Comparison of ENCODE assay signal across 13 mouse cellular contexts in genomic region chr15:99283456-99283855, GRCm38 (mm10). TPM values are rescaled to one million over a fixed set of nuclear protein-coding genes. Genes with fewer than 3 reads are reported as not detected.
DNase-seq lines count a peak whose midpoint lies in the region; ATAC-seq and TF ChIP-seq lines count a peak whose summit lies in the region.
"Had no signal": no experiment of that assay in that cellular context is flagged by ENCODE, and none has a peak within 500 bp of the region (broad histone marks: within the 10 kb centered on the region; RNA-seq: fewer than 3 reads in every experiment).

No protein-coding gene starts in this region.

- no peaks in the 10 kb centered on the region for H3K27me3 ChIP-seq in forebrain, postnatal 0 days (ENCODE audit: insufficient read depth, low read length)
- peaks cover 8% of the 10 kb centered on the region; the same call in 1 of the 2 replicates for H3K27me3 ChIP-seq in forebrain, embryonic 10.5 days (ENCODE audit: poor library complexity, severe bottlenecking)
- no peaks in the 10 kb centered on the region for H3K27me3 ChIP-seq in midbrain, embryonic 11.5 days (ENCODE audit: control insufficient read depth, insufficient read depth, low read length)
- H3K27me3 ChIP-seq in midbrain, embryonic 16.5 days (ENCODE audit: control insufficient read depth, insufficient read depth, low read depth, low read length): no peaks in the 10 kb centered on the region
- H3K27me3 ChIP-seq in splenic B cell, adult 2 months (ENCODE audit: control insufficient read depth, insufficient read depth, low read length, poor library complexity, severe bottlenecking): no peaks in the 10 kb centered on the region
- H3K27me3 ChIP-seq: neural tube, embryonic 12.5 days had no signal

- H3K4me2 ChIP-seq in forebrain, postnatal 0 days (ENCODE audit: low read depth): no peak overlapping the region
- H3K4me2 ChIP-seq in midbrain, embryonic 11.5 days: no peak overlapping the region
- no peak overlapping the region for H3K4me2 ChIP-seq in midbrain, embryonic 16.5 days (ENCODE audit: low read length)
- H3K4me2 ChIP-seq: neural tube, embryonic 12.5 days had no signal

- no peak for ATAC-seq in forebrain, postnatal 0 days
- no peak for ATAC-seq in midbrain, embryonic 11.5 days (ENCODE audit: low FRiP score)
- ATAC-seq in midbrain, embryonic 16.5 days: no peak
- no peak for ATAC-seq in inflammation-experienced regulatory T-cells, adult 6 months

- no peak overlapping the region for H3K9ac ChIP-seq in forebrain, postnatal 0 days
- no peak overlapping the region for H3K9ac ChIP-seq in midbrain, embryonic 11.5 days (ENCODE audit: low read length)
- H3K9ac ChIP-seq in midbrain, embryonic 16.5 days (ENCODE audit: low read depth, low read length): no peak overlapping the region
- H3K9ac ChIP-seq: neural tube, embryonic 12.5 days had no signal

- no peaks in the 10 kb centered on the region for H3K4me1 ChIP-seq in forebrain, postnatal 0 days (ENCODE audit: insufficient read depth)
- H3K4me1 ChIP-seq in forebrain, embryonic 10.5 days: peaks cover 11% of the 10 kb centered on the region
- no peaks in the 10 kb centered on the region for H3K4me1 ChIP-seq in midbrain, embryonic 11.5 days (ENCODE audit: control insufficient read depth, insufficient read depth, low read length)
- no peaks in the 10 kb centered on the region for H3K4me1 ChIP-seq in midbrain, embryonic 16.5 days (ENCODE audit: control insufficient read depth, insufficient read depth, low read length)
- no peaks in the 10 kb centered on the region; the same call in 1 of the 2 replicates for H3K4me1 ChIP-seq in bone marrow, adult 2 months (ENCODE audit: control insufficient read depth, insufficient read depth, low read length)
- H3K4me1 ChIP-seq: neural tube, embryonic 12.5 days had no signal

- peak; percentile 28 for TF ChIP-seq CTCF in forebrain, postnatal 0 days (IDR thresholded peaks at IDR 0.05; ENCODE audit: low read depth)
- TF ChIP-seq CTCF in bone marrow, adult 2 months (IDR thresholded peaks at IDR 0.05; ENCODE audit: control insufficient read depth, insufficient read depth, low read length): peak; percentile 59; the same call in 1 of the 2 replicates

- no peak for TF ChIP-seq POLR2A in bone marrow, adult 2 months (IDR thresholded peaks at IDR 0.05; ENCODE audit: borderline replicate concordance, control insufficient read depth, low read depth, low read length)

- DNase-seq in forebrain, postnatal 0 days: no peak
- DNase-seq in forebrain, embryonic 10.5 days (ENCODE audit: extremely low spot score, low spot score): no peak
- DNase-seq in midbrain, embryonic 11.5 days (ENCODE audit: low spot score, missing footprints): peak; percentile 80
- peak; percentile 53 for DNase-seq in splenic B cell, adult 2 months (ENCODE audit: low read depth, low spot score)
- DNase-seq in layer of hippocampus, postnatal 10 days (ENCODE audit: low spot score in 2 of 2): no peak
- DNase-seq: cerebellum, postnatal 10 days; gastrocnemius, postnatal 25 days; right cerebral cortex, postnatal 4 days had no signal

- no peak overlapping the region for H3K4me3 ChIP-seq in forebrain, postnatal 0 days (ENCODE audit: low read depth, low read length)
- H3K4me3 ChIP-seq in forebrain, embryonic 10.5 days: no peak overlapping the region
- no peak overlapping the region for H3K4me3 ChIP-seq in midbrain, embryonic 11.5 days (ENCODE audit: low read depth, low read length)
- no peak overlapping the region for H3K4me3 ChIP-seq in midbrain, embryonic 16.5 days (ENCODE audit: low read depth, low read length)
- H3K4me3 ChIP-seq in bone marrow, adult 2 months (replicated peaks; ENCODE audit: control insufficient read depth, low read depth, low read length): no peak overlapping the region
- H3K4me3 ChIP-seq: neural tube, embryonic 12.5 days had no signal

- 66% methylated on average over 10 of the region's 10 CpGs for WGBS in forebrain, postnatal 0 days
- 66% methylated on average over 10 of the region's 10 CpGs for WGBS in forebrain, embryonic 10.5 days
- WGBS in midbrain, embryonic 11.5 days: 67% methylated on average over 10 of the region's 10 CpGs
- 67% methylated on average over 10 of the region's 10 CpGs for WGBS in midbrain, embryonic 16.5 days
- 61% methylated on average over 10 of the region's 10 CpGs for WGBS in bone marrow, adult 2 months

- no peaks in the 10 kb centered on the region for H3K36me3 ChIP-seq in forebrain, postnatal 0 days (ENCODE audit: insufficient read depth)
- no peaks in the 10 kb centered on the region for H3K36me3 ChIP-seq in forebrain, embryonic 10.5 days (replicated peaks)
- no peaks in the 10 kb centered on the region for H3K36me3 ChIP-seq in midbrain, embryonic 11.5 days (ENCODE audit: control insufficient read depth, insufficient read depth, low read length)
- H3K36me3 ChIP-seq in midbrain, embryonic 16.5 days (ENCODE audit: control insufficient read depth, insufficient read depth, low read length): no peaks in the 10 kb centered on the region
- H3K36me3 ChIP-seq in splenic B cell, adult 2 months (ENCODE audit: control insufficient read depth, insufficient read depth, low read length, poor library complexity, severe bottlenecking): no peaks in the 10 kb centered on the region
- H3K36me3 ChIP-seq: neural tube, embryonic 12.5 days had no signal

- H3K9me3 ChIP-seq in forebrain, postnatal 0 days (ENCODE audit: low read length): no peaks in the 10 kb centered on the region
- no peaks in the 10 kb centered on the region for H3K9me3 ChIP-seq in forebrain, embryonic 10.5 days
- no peaks in the 10 kb centered on the region for H3K9me3 ChIP-seq in midbrain, embryonic 11.5 days (ENCODE audit: control insufficient read depth, low read length)
- no peaks in the 10 kb centered on the region for H3K9me3 ChIP-seq in midbrain, embryonic 16.5 days (replicated peaks; ENCODE audit: control insufficient read depth, low read length, poor library complexity, severe bottlenecking)
- H3K9me3 ChIP-seq: neural tube, embryonic 12.5 days had no signal

- no peak overlapping the region for H3K27ac ChIP-seq in forebrain, postnatal 0 days (ENCODE audit: low read depth, low read length)
- H3K27ac ChIP-seq in forebrain, embryonic 10.5 days: no peak overlapping the region
- H3K27ac ChIP-seq in midbrain, embryonic 11.5 days (ENCODE audit: low read depth, low read length): no peak overlapping the region
- no peak overlapping the region for H3K27ac ChIP-seq in midbrain, embryonic 16.5 days (ENCODE audit: low read length)
- H3K27ac ChIP-seq in bone marrow, adult 2 months (ENCODE audit: control insufficient read depth, insufficient read depth, low read depth, low read length, poor library complexity): no peak overlapping the region
- H3K27ac ChIP-seq: neural tube, embryonic 12.5 days had no signal

RNA-seq across cellular contexts. Expression of gene Prpf40b, which starts 11.4 kb away (rescaled TPM):
- total RNA-seq in forebrain, postnatal 0 days (2014; rRNA removed): 110 and 116 TPM in 2 replicates
- polyA plus RNA-seq in forebrain, postnatal 0 days (2015; fragmentation: Nextera tagmentation; extraction: Ambion mirVana): 69.1 and 89.7 TPM in 2 replicates
- 60.7 and 62.2 TPM in 2 replicates for polyA plus RNA-seq in forebrain, embryonic 10.5 days (2016; fragmentation: Nextera tagmentation; extraction: Ambion mirVana)
- polyA plus RNA-seq in midbrain, embryonic 11.5 days (2014; fragmentation: Nextera tagmentation; extraction: Ambion mirVana): 41.5 and 41.6 TPM in 2 replicates
- polyA plus RNA-seq in midbrain, embryonic 16.5 days (2015; fragmentation: Nextera tagmentation; extraction: Ambion mirVana): 122 and 130 TPM in 2 replicates
- 7.9 and 16.0 TPM in 2 replicates for polyA plus RNA-seq in bone marrow, adult 2 months (2011; ENCODE audit: insufficient read depth, insufficient read length, low replicate concordance, missing spikeins)
- 10 to 100 TPM in 2 of 3 experiments, 1 to 10 TPM in 1; 1.6 to 14.9 (median 10.3) TPM for polyA plus RNA-seq in inflammation-experienced regulatory T-cells, adult 6 months (2017; shearing (Covaris generic))
- 100 to 1,000 TPM in 1 of 2 experiments, 10 to 100 TPM in 1; 85.8 to 105 TPM for total RNA-seq in layer of hippocampus, postnatal 10 days (2021)

RNA-seq across cellular contexts. Expression of gene Fam186b, which starts 12.2 kb away (rescaled TPM):
- total RNA-seq in forebrain, postnatal 0 days (2014; rRNA removed): 0.52 and 1.5 TPM in 2 replicates
- 0.58 and 0.85 TPM in 2 replicates for polyA plus RNA-seq in forebrain, postnatal 0 days (2015; fragmentation: Nextera tagmentation; extraction: Ambion mirVana)
- 0.11 and 0.17 TPM in 2 replicates for polyA plus RNA-seq in forebrain, embryonic 10.5 days (2016; fragmentation: Nextera tagmentation; extraction: Ambion mirVana)
- 0.19 TPM in 1 of 2 replicates, not detected in the other for polyA plus RNA-seq in midbrain, embryonic 11.5 days (2014; fragmentation: Nextera tagmentation; extraction: Ambion mirVana)
- 0.53 and 0.73 TPM in 2 replicates for polyA plus RNA-seq in midbrain, embryonic 16.5 days (2015; fragmentation: Nextera tagmentation; extraction: Ambion mirVana)
- polyA plus RNA-seq in bone marrow, adult 2 months (2011; ENCODE audit: insufficient read depth, insufficient read length, low replicate concordance, missing spikeins): not detected in 2 replicates
- under 1 TPM in 2 of 3 experiments, not detected in 1; 0.29 to 0.48 TPM for polyA plus RNA-seq in inflammation-experienced regulatory T-cells, adult 6 months (2017; shearing (Covaris generic))
- total RNA-seq in layer of hippocampus, postnatal 10 days (2021): 1 to 10 TPM; 2.0 to 2.1 TPM
- total RNA-seq: gastrocnemius, postnatal 25 days; heart, postnatal 25 days had no signal

RNA-seq across cellular contexts. Expression of gene Mcrs1, which starts 31.7 kb away (rescaled TPM):
- 231 and 250 TPM in 2 replicates for total RNA-seq in forebrain, postnatal 0 days (2014; rRNA removed)
- 242 and 258 TPM in 2 replicates for polyA plus RNA-seq in forebrain, postnatal 0 days (2015; fragmentation: Nextera tagmentation; extraction: Ambion mirVana)
- 192 and 203 TPM in 2 replicates for polyA plus RNA-seq in forebrain, embryonic 10.5 days (2016; fragmentation: Nextera tagmentation; extraction: Ambion mirVana)
- 189 and 193 TPM in 2 replicates for polyA plus RNA-seq in midbrain, embryonic 11.5 days (2014; fragmentation: Nextera tagmentation; extraction: Ambion mirVana)
- 209 and 211 TPM in 2 replicates for polyA plus RNA-seq in midbrain, embryonic 16.5 days (2015; fragmentation: Nextera tagmentation; extraction: Ambion mirVana)
- 31.9 and 39.0 TPM in 2 replicates for polyA plus RNA-seq in bone marrow, adult 2 months (2011; ENCODE audit: insufficient read depth, insufficient read length, low replicate concordance, missing spikeins)
- 10 to 100 TPM; 48.4 to 56.9 (median 49.1) TPM for polyA plus RNA-seq in inflammation-experienced regulatory T-cells, adult 6 months (2017; shearing (Covaris generic))
- 100 to 1,000 TPM in 1 of 2 experiments, 10 to 100 TPM in 1; 96.8 to 100 TPM for total RNA-seq in layer of hippocampus, postnatal 10 days (2021)

RNA-seq across cellular contexts. Expression of gene Kcnh3, which starts 58.8 kb away (rescaled TPM):
- total RNA-seq in forebrain, postnatal 0 days (2014; rRNA removed): 22.9 and 435 TPM in 2 replicates
- polyA plus RNA-seq in forebrain, postnatal 0 days (2015; fragmentation: Nextera tagmentation; extraction: Ambion mirVana): 7.7 and 8.2 TPM in 2 replicates
- polyA plus RNA-seq in forebrain, embryonic 10.5 days (2016; fragmentation: Nextera tagmentation; extraction: Ambion mirVana): 0.17 TPM in 1 of 2 replicates, not detected in the other
- 0.04 and 0.07 TPM in 2 replicates for polyA plus RNA-seq in midbrain, embryonic 11.5 days (2014; fragmentation: Nextera tagmentation; extraction: Ambion mirVana)
- polyA plus RNA-seq in midbrain, embryonic 16.5 days (2015; fragmentation: Nextera tagmentation; extraction: Ambion mirVana): 0.25 and 0.50 TPM in 2 replicates
- 0.47 TPM in 1 of 2 replicates, not detected in the other for polyA plus RNA-seq in bone marrow, adult 2 months (2011; ENCODE audit: insufficient read depth, insufficient read length, low replicate concordance, missing spikeins)
- not detected for polyA plus RNA-seq in inflammation-experienced regulatory T-cells, adult 6 months (2017; shearing (Covaris generic))
- 100 to 1,000 TPM in 1 of 2 experiments, 10 to 100 TPM in 1; 91.5 to 105 TPM for total RNA-seq in layer of hippocampus, postnatal 10 days (2021)
- total RNA-seq: gastrocnemius, postnatal 25 days had no signal

Comparison
In these comparisons a context has a peak if more than half of its experiments do, and no peak if none do; other contexts are left out.
1. DNase-seq: peak in midbrain, embryonic 11.5 days (single experiment) and splenic B cell, adult 2 months (single experiment); none in forebrain, postnatal 0 days (single experiment), forebrain, embryonic 10.5 days (single experiment) and layer of hippocampus, postnatal 10 days (0 of 2).